Mouse (Mus musculus) embryonic fibroblast, embryonic 13.5 days (primary cell): ENCODE measurements around the gene Lrrc38.

Experiments
- CTCF ChIP-seq: IDR thresholded peaks from 2 replicates; pipeline ENCODE4 v1.5.1; 2011; ENCODE audit warnings: mild to moderate bottlenecking, control low read depth, low read length, moderate library complexity, borderline replicate concordance; ENCODE audit not compliant: insufficient read depth
- POLR2A ChIP-seq: IDR thresholded peaks from 2 replicates; pipeline ENCODE4 v1.6.1; 2011; ENCODE audit warnings: low read depth, mild to moderate bottlenecking, control low read depth, low read length, moderate library complexity

DNA sequence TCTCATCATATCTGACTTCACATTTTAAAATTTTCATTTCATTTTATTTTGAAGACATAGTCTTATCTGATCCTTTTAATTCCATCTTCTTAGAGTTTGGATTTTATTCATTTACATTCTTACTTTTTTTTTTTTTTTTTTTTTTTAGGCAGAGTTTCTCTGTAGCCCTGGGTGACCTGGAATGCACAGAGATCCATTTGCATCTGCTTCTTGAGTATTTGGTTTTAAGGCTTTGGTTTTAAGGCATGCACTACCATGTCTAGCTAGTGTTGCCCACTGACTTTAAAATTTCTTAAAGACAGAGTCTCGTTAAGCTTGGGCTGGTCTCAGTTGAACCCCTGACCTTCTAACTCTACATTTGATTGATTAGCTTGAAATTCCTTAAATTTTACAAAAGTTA lies 64.1 kb downstream of the Lrrc38 start:
- TF ChIP-seq CTCF (no peak), POLR2A (no peak)
